Mouse (Mus musculus): Measurements from ENCODE around the gene Tpx2.

- TF ChIP-seq CTCF (conservative IDR thresholded peaks at IDR 0.05; ENCODE audit: insufficient read depth, insufficient read length, low read depth, low read length) (no peak), POLR2A (IDR thresholded peaks at IDR 0.05; ENCODE audit: low read depth, low read length) (no peak)
Observed at GRCm38 (mm10) chr2:152923621-152924020, 75.9 kb downstream of the Tpx2 start.

All from kidney, adult 2 months (tissue).